Mouse (Mus musculus) thymus, adult 2 months (tissue): Measurements from ENCODE around the gene Paqr8. TPM values are rescaled to one million over a fixed set of nuclear protein-coding genes. Genes with fewer than 3 reads are reported as not detected.

Experiments used
- DNase-seq: peaks from one replicate; pipeline ENCODE4 v3.0.0; 2021
- H3K27ac ChIP-seq: fragments of 200-500 bp; 2 replicates; pipeline ENCODE4 v1.5.1; 2012; ENCODE audit warnings: low read length, control low read depth; ENCODE audit not compliant: control insufficient read depth, insufficient read depth
- H3K27me3 ChIP-seq: fragments of 200-500 bp; 2 replicates; pipeline ENCODE4 v1.6.1; 2012; ENCODE audit warnings: mild to moderate bottlenecking, low read length, moderate library complexity, mixed read lengths; ENCODE audit not compliant: control insufficient read depth, insufficient read depth
- H3K36me3 ChIP-seq: fragments of 200-500 bp; 2 replicates; pipeline ENCODE4 v1.6.1; 2012; ENCODE audit warnings: mild to moderate bottlenecking, low read length, moderate library complexity; ENCODE audit not compliant: control insufficient read depth, insufficient read depth
- H3K4me1 ChIP-seq: fragments of 200-500 bp; replicated peaks from 2 replicates; pipeline ENCODE4 v1.6.1; 2012; ENCODE audit warnings: low read length; ENCODE audit not compliant: control insufficient read depth, insufficient read depth
- H3K4me3 ChIP-seq: fragments of 200-500 bp; 2 replicates; pipeline ENCODE4 v1.5.1; 2012; ENCODE audit warnings: mild to moderate bottlenecking, low read length, control low read depth, moderate library complexity; ENCODE audit not compliant: control insufficient read depth, insufficient read depth
- CTCF ChIP-seq: fragments of 200-500 bp; IDR thresholded peaks from 2 replicates; pipeline ENCODE4 v1.5.1; 2012; ENCODE audit warnings: mild to moderate bottlenecking, control low read depth, low read length, moderate library complexity, borderline replicate concordance; ENCODE audit not compliant: control insufficient read depth, poor library complexity, insufficient read depth; ENCODE audit errors: extremely low read depth
- POLR2A ChIP-seq: fragments of 200-500 bp; IDR thresholded peaks from 2 replicates; pipeline ENCODE4 v1.6.1; 2012; ENCODE audit warnings: mild to moderate bottlenecking, low read length, control low read depth, moderate library complexity; ENCODE audit not compliant: control insufficient read depth, poor library complexity, insufficient read depth; ENCODE audit errors: extremely low read depth
- WGBS: fragments of 180-500 bp; shearing (Covaris S2); methylation state at CpG from one replicate; pipeline ENCODE4 v1.1.7; 2018; 5-methylcytosine and 5-hydroxymethylcytosine counted together
- polyA plus RNA-seq: library from polyadenylated mRNA; depleted of rRNA; stranded (reverse); fragments of >200 nt; gene quantifications from 2 replicates; pipeline ENCODE4 v1.2.3, GENCODE M21; 2012

Gene Paqr8
- polyA plus RNA-seq, 1 experiment = 9.6 TPM

- peaks cover 8% of the 10 kb centered on the region for H3K4me1 ChIP-seq
- DNase-seq = no peak
- TF ChIP-seq CTCF (no peak), POLR2A (no peak)
- H3K27ac ChIP-seq = no peak overlapping the region; the same call in 1 of the 2 replicates
- no peaks in the 10 kb centered on the region for H3K27me3 ChIP-seq
- no peak overlapping the region for H3K4me3 ChIP-seq
- no peaks in the 10 kb centered on the region for H3K36me3 ChIP-seq
- 69% methylated on average over 4 of the region's 4 CpGs for WGBS
Observed at GRCm38 (mm10) chr1:20908541-20908940, 18.1 kb downstream of the Paqr8 start.

- TF ChIP-seq CTCF (no peak), POLR2A (no peak)
- Histone ChIP-seq H3K27ac (no peak overlapping the region), H3K4me1 (peaks cover 8% of the 10 kb centered on the region), H3K36me3 (no peaks in the 10 kb centered on the region), H3K27me3 (no peaks in the 10 kb centered on the region), H3K4me3 (no peak overlapping the region)
- 4% methylated on average over 2 of the region's 2 CpGs for WGBS
- DNase-seq = no peak
Observed at GRCm38 (mm10) chr1:20912115-20912514, 21.7 kb downstream of the Paqr8 start.

GRCm38 (mm10) chr1:20912527-20913171 lies 22.2 kb downstream of the Paqr8 start:
- Histone ChIP-seq H3K27me3 (no peaks in the 10 kb centered on the region), H3K27ac (no peak overlapping the region), H3K4me3 (no peak overlapping the region), H3K4me1 (peaks cover 8% of the 10 kb centered on the region), H3K36me3 (no peaks in the 10 kb centered on the region)
- peak; percentile 25 for DNase-seq
- 8% methylated on average over 13 of the region's 13 CpGs for WGBS
- TF ChIP-seq CTCF = no peak
- no peak for TF ChIP-seq POLR2A

GRCm38 (mm10) chr1:20914769-20915168 lies 24.4 kb downstream of the Paqr8 start:
- no peak for TF ChIP-seq POLR2A
- TF ChIP-seq CTCF = no peak
- 95% methylated on average over 3 of the region's 3 CpGs for WGBS
- no peaks in the 10 kb centered on the region for H3K36me3 ChIP-seq
- DNase-seq = no peak
- H3K4me3 ChIP-seq = no peak overlapping the region
- H3K27ac ChIP-seq = no peak overlapping the region
- no peaks in the 10 kb centered on the region for H3K27me3 ChIP-seq
- peaks cover 8% of the 10 kb centered on the region for H3K4me1 ChIP-seq

- no peak for DNase-seq
- no peak overlapping the region for H3K4me3 ChIP-seq
- H3K27ac ChIP-seq = no peak overlapping the region
- H3K36me3 ChIP-seq = no peaks in the 10 kb centered on the region
- TF ChIP-seq POLR2A (no peak), CTCF (no peak)
- no peaks in the 10 kb centered on the region for H3K27me3 ChIP-seq
- WGBS = 95% methylated on average over 5 of the region's 5 CpGs
- peaks cover 8% of the 10 kb centered on the region for H3K4me1 ChIP-seq
Observed at GRCm38 (mm10) chr1:20915608-20916007, 25.2 kb downstream of the Paqr8 start.

GRCm38 (mm10) chr1:20917496-20918050 lies 27.2 kb downstream of the Paqr8 start:
- 90% methylated on average over 6 of the region's 6 CpGs for WGBS
- H3K27me3 ChIP-seq = no peaks in the 10 kb centered on the region
- no peaks in the 10 kb centered on the region for H3K36me3 ChIP-seq
- no peak for DNase-seq
- peaks cover 2% of the 10 kb centered on the region; the same call in 1 of the 2 replicates for H3K4me1 ChIP-seq
- H3K27ac ChIP-seq = no peak overlapping the region
- TF ChIP-seq POLR2A = no peak
- no peak for TF ChIP-seq CTCF
- H3K4me3 ChIP-seq = no peak overlapping the region

- TF ChIP-seq CTCF (no peak), POLR2A (no peak)
Observed at GRCm38 (mm10) chr1:20919728-20920127, 29.3 kb downstream of the Paqr8 start.

More at GRCm38 (mm10) chr1:20919728-20920127, 29.3 kb downstream of the Paqr8 start:
- no peaks in the 10 kb centered on the region for H3K36me3 ChIP-seq
- no peak for DNase-seq
- H3K27me3 ChIP-seq = no peaks in the 10 kb centered on the region
- no peaks in the 10 kb centered on the region for H3K4me1 ChIP-seq
- H3K4me3 ChIP-seq = no peak overlapping the region
- H3K27ac ChIP-seq = no peak overlapping the region
- 99% methylated on average over 2 of the region's 2 CpGs for WGBS
